Mouse (Mus musculus) brown adipose tissue, adult 24 weeks (tissue): ENCODE measurements around the gene Dbt. TPM values are rescaled to one million over a fixed set of nuclear protein-coding genes. Genes with fewer than 3 reads are reported as not detected.

Experiments used
- H3K27ac ChIP-seq: fragments of 200-500 bp; replicated peaks from 2 replicates; pipeline ENCODE4 v1.5.1; 2012; ENCODE audit warnings: low read depth, mild to moderate bottlenecking, low read length
- H3K4me1 ChIP-seq: fragments of 200-500 bp; 2 replicates; pipeline ENCODE4 v1.6.1; 2012; ENCODE audit warnings: low read length, mixed read lengths; ENCODE audit not compliant: control insufficient read depth, insufficient read depth, insufficient read length
- H3K4me3 ChIP-seq: fragments of 200-500 bp; 2 replicates; pipeline ENCODE4 v1.5.1; 2012; ENCODE audit warnings: low read depth, mild to moderate bottlenecking, low read length, moderate library complexity; ENCODE audit not compliant: insufficient read depth
- polyA plus RNA-seq: library from polyadenylated mRNA; stranded (reverse); fragments of >200 nt; gene quantifications from 2 replicates; pipeline ENCODE4 v1.2.4, GENCODE M21; 2012; ENCODE audit not compliant: missing spikeins, insufficient read depth, insufficient read length

Dbt gene
- polyA plus RNA-seq, result 127 and 150 TPM in 2 replicates

DNA sequence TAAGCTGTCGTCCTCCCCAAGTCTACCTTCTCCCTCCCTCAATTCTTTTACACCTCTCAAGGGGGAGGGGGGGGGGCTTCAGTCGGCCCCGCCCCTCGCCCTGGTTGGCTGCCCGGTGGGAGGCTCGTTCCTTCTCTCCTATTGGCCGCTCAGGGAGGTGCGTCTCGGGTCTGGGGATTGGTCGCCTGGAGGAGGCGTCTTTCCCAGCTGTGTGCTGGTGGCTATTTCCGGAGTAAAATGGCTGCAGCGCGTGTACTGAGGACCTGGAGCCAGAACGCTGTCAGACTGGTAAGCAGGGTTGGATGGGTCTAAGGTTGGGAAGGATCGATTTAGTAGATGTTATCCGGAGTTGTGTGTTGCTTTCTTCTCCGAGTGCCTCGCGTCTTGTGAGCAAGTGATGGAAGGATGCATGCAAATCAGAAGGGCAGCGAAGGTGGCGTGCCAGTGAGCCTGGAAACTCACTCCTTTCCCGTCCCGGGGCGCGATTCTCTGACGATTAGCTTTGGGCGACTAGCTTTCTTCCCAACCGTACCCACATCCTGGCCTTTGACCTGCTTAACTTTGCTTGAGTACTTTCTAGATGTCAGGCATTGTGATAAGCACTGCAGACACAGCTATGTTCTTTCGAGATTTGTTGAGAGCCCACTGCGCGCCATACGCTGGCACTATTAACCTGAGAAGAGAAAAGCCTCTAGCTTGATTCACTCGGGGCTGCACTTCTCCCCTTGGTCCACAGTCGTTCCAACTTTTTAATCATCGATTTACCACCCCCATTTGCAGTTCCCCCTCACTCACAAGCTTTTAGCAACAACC lies at the start of gene Dbt:
Gene Dbt (plus strand): TSS at position 167 of the 813 bp plus-strand sequence.
- Histone ChIP-seq H3K4me1 (peaks cover 5% of the 10 kb centered on the region; the same call in 1 of the 2 replicates), H3K4me3 (peak within 1 kb of the TSS; percentile 92), H3K27ac (peak within 1 kb of the TSS; percentile 47)

DNA sequence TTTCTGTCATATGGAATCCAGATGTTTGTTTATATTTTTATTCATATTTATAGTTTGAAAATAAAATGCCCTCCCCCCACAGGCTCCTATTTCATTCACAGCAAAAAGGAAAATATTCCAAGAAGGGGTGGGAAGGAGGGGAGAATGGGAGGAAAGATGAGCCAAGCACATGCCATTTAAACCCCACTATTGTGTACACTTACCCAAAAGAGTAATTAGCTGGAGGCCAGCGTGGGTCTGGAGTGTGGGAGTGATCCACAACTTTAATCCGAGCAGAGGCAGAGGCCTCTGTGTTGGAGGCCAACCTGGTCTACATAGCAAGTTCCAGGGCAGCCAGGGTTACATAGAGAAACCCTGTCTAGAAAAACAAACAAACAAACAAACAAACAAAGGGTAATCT lies 48.6 kb upstream of the Dbt start:
- Histone ChIP-seq H3K4me1 (no peaks in the 10 kb centered on the region), H3K27ac (no peak overlapping the region), H3K4me3 (no peak overlapping the region)

DNA sequence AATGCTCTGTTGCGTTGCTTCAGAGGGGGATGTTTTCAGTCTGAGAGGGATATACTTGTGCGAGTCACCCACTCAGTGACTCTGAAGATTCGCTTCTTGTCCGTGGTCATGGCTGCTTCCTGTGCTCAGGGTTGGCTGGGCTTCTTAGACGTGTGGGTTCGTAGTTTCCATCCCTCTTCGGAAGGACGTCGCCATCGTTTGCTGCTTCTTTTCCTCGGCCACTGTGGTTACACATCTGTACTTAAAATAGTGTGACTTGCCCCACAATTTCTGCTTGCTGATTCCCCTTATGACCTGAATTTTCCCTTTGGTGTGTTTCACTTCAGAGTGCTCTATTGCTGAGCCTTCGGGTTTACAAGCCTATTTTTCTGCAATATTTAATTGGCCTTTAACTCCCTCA lies 47.2 kb upstream of the Dbt start:
- Histone ChIP-seq H3K27ac (no peak overlapping the region), H3K4me1 (no peaks in the 10 kb centered on the region), H3K4me3 (no peak overlapping the region)

DNA sequence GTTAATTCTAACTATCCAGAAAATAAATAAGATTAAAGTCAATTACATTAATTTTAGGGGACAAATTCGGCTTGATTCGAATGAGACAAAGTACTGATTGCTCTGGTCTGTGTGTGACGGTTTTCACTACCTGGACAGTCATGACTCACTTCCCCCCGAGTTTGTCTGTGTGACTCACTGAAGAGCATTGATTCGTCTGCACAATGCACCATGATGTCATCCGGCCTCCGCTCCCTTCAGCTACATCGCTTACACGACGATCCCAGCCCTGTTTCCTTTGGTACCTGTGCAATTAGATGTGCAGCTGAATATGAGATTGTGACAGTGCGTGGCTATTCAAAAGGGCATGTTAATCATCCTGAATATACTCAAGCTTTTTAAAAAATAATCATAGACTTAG lies 38.3 kb upstream of the Dbt start:
- Histone ChIP-seq H3K4me1 (no peaks in the 10 kb centered on the region), H3K4me3 (no peak overlapping the region), H3K27ac (no peak overlapping the region)

DNA sequence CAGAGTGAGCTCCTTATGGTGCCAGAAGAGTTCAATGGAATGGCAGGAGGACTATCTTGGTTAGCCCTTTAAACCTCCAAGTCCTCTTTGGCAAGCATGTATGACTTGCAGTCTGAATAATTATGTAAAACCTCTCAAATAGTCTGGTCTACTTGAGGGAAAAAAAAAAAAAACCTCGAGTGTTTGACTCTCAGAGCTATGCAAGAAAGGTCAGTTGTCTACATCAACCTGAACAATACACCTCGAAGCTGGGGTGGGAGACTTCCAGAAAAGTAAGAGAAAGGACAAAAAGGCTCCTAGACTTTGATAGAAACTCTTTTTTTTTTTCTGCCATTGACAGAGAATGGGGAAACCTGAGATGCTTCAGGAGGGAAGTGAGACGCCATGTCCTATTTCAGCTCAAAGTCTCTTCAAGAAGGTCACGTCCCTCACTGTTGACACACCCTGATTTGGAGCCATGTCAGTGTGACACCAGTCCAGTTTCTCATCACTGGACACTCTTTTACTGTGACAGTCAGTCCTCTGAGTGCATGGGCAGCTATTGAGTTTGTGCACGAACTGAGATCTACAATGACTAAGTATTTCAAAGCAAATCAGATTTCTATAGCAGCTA lies 36.1 kb upstream of the Dbt start:
- no peaks in the 10 kb centered on the region for H3K4me1 ChIP-seq
- no peak overlapping the region for H3K27ac ChIP-seq
- no peak overlapping the region for H3K4me3 ChIP-seq

DNA sequence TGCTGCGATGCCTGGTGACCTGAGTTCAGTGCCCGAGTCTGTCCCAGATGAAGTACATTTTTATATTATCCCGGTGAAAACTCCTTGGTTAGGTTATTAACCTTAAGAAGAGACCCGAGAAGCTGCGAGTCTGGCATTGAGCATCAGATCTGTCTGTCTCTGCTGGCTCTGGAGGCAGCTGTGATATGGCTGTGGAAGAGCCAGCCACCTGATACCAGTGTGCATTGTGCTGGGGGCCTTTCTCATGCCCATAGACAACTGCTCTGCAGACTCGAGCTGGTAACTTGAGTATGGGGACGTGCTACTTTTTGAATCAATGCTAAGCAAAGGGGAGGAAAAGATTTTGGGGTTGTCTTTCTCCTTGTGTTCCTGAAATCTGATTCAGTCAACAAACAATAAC lies 35.5 kb upstream of the Dbt start:
- H3K27ac ChIP-seq, result no peak overlapping the region
- no peak overlapping the region for H3K4me3 ChIP-seq
- no peaks in the 10 kb centered on the region for H3K4me1 ChIP-seq

DNA sequence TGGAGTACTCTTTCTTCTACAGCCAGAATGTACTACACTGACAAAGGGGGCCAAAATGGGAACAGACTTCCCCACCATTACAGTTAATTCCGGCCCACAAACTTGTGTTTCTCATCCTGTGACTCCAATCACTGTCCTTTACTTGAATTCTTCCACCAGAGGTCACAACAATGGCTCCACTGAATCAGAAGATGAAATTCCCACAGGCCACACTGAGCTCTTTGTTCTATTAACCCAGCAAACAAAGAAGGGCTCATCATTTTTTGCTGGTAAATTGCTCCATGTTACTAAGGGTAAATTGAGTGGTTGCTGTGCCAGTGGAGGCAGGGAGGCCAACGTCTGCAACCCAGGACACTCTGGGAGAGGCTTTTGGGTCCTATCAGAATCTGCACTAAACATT lies 32.8 kb upstream of the Dbt start:
- Histone ChIP-seq H3K27ac (no peak overlapping the region), H3K4me1 (no peaks in the 10 kb centered on the region), H3K4me3 (no peak overlapping the region)

DNA sequence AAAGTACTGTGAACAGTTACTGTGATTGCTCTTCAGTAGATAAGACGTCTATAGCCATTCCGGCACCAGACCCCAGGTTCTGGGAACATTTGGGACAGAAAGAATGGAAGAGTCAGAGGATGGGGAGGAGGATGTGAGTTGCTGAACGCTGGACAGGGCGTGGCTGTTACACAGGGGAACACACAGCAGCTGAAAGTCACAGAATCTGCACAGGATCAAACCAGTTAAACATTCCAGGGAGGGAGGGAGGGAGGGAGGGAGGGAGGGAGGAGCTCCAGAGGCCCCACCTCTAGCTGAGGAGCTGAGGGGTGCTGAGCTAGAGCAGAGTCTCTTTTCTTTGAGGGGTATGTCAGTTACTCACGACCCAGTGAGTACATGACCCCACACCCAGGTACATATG lies 31.9 kb upstream of the Dbt start:
- no peak overlapping the region for H3K27ac ChIP-seq
- no peaks in the 10 kb centered on the region for H3K4me1 ChIP-seq
- H3K4me3 ChIP-seq, result no peak overlapping the region

DNA sequence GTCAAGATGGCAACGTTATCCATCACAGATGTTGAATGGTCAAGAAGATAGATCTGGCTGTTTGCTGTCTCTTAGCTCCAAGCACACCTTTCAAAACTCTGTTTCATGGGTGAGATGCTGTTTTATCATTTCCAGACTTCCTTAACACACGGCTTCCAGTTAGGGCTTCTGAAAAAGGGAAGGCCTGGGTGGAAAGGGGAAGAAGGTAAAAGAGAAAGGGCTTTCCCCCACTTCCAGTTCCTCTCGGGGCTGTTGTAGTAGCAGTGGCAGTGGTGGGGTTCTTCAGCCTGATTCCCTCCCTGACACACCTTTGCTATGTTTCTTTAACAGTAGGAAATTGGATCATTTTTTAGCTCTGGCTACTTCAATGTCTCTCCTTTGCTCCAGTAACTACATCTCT lies 30.1 kb upstream of the Dbt start:
- H3K4me1 ChIP-seq, result no peaks in the 10 kb centered on the region
- H3K4me3 ChIP-seq, result no peak overlapping the region
- no peak overlapping the region for H3K27ac ChIP-seq

DNA sequence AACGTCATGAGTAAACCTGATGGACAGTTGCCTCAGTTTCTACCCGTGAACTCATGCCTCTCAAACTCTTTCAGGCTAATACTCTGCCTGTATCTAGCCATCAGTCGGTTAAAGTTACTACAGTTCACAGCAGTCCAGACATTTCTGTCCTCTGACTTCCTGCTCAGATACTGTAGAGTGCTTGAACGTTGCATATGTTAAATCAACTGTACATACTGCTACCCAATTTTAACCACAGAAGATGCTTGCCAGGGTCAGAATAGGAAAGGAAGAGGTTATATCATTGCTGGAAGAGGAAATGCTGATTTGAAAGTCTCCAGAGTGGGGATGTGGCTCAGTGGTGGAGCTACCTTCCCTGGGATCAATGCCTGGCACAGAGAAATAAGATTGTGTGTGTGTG lies 29.6 kb upstream of the Dbt start:
- Histone ChIP-seq H3K4me3 (no peak overlapping the region), H3K27ac (no peak overlapping the region), H3K4me1 (no peaks in the 10 kb centered on the region)

DNA sequence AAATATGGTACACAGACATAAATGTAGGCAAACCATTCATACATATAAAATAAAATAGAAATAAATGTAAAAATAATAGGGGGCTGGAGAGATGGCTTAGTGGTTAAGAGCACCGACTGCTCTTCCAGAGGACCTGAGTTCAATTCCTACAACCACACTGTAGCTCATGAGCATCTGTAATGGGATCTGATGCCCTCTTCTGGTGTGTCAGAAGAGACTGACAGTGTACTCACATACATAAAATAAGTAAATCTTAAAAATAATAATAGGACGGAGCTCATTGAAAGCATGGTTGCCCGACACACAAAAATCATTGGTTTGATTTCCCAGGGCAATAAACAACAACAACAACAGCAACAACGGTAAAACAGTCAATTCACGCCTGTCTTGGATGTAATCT lies 21.9 kb upstream of the Dbt start:
- no peak overlapping the region for H3K27ac ChIP-seq
- H3K4me1 ChIP-seq, result no peaks in the 10 kb centered on the region
- H3K4me3 ChIP-seq, result no peak overlapping the region

DNA sequence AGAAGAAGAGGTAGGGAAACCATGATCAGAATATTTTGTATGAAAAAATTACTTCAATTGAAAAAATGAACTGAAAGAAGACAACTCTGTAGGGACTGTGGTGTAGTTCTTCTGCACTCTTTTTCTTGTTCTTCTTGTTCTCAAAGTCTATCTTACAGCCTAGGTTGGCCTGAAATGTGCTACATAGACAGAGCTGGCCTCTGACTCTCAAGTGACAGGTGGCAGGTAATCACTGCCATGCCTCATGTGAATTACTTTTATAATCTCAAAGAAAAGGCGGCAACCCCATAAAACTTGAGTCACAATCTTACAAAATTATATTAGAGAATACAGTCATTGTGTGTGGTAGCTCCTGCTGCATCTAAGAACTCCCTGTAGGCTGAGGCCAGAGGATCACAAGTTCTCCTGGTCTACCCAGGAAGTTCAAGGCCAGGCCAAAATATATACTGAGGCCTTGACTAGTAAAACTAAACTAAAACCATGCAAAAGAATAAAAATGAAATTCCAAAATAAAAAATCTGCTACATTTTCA lies 20.9 kb upstream of the Dbt start:
- H3K4me3 ChIP-seq, result no peak overlapping the region
- H3K4me1 ChIP-seq, result no peaks in the 10 kb centered on the region
- H3K27ac ChIP-seq, result no peak overlapping the region

DNA sequence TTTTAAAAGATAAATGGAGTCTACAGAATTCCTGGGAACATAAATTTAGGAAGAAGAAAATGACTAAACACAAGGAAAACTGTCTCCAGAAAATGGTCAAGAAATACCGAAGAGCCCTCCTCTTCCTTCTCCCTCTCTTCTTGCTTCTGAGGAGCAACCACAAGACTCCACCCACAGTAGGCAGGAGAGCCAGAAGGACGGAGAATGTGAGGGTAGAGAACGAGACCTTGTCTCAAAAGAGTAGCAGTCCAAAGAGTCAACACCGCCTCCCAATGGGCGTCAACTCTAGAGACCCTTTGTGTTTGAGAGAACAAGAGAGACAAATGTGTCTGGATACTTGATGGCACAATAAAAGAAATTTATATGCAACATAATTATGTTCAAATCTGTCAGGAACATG lies 19.2 kb upstream of the Dbt start:
- Histone ChIP-seq H3K27ac (no peak overlapping the region), H3K4me1 (no peaks in the 10 kb centered on the region), H3K4me3 (no peak overlapping the region)

DNA sequence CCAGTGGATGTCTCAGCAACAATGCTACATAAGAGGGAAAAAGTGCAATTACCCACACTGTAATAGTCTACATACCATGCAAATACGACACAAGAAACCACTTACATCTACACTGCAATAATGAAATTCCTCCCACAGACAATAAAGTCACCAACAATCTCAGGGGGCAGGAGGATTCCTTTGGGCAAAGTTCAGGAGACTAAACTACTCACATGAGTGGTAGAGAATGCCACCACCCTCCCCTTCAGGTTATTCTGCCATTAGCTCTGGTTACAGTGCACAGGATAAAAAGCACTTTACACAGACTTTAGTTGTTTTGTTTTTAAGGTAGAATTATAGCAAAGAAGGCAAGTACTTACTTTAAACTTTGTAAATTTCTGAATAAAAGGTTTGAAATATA lies 17.2 kb upstream of the Dbt start:
- H3K4me3 ChIP-seq, result no peak overlapping the region
- no peak overlapping the region for H3K27ac ChIP-seq
- no peaks in the 10 kb centered on the region for H3K4me1 ChIP-seq

DNA sequence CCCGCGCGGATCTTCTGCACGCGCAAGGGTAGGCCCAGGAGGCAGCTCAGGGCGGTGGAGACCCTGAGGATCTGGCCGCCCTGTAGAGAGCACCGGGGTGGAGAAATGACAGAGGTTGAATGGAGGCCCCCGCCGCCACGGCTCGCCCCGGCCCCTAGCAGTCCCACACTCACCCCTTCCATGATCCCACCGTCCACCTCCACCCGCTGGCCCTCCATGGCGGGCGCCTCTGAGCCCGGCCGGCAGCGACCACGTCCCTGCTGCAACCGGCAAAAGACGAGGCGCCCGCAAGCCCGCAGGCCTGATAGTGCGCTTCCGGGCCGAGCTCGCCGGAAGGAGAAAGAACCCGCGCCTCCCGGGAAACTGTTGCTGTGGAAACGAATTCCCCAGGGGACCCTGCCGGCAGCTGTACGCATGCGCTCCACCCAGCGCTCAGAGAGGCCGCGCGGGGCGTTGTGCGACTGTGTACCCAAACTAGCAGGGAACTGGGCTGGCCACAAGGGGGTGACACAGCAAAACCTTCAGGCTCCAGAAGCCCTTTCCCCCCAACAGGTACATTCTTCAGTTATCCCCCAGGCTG lies 5.0 kb upstream of the Dbt start, which contains the start of gene Rtca:
Gene Rtca (minus strand): TSS at position 437 of the 580 bp plus-strand sequence.
- Histone ChIP-seq H3K27ac (peak within 1 kb of the TSS; percentile 10; the same call in 1 of the 2 replicates), H3K4me1 (0 out of 2 replicates have a peak, but pooled peaks cover 2% of the 10 kb centered on the region), H3K4me3 (peak within 1 kb of the TSS; percentile 71)
